Mouse (Mus musculus) heart, embryonic 12.5 days (tissue): ENCODE measurements at regions not wholly inside any gene's neighbourhood (a gene's known extent, or its start where the extent isn't known, plus 50 kb on each side); places are given as distances from the start of the nearest gene placed in this dataset.
"Not testable (repeated sequence)": the region's sequence is repeated elsewhere in the genome, so short reads cannot be mapped to it uniquely, and the experiment has no call there.

Experiments
- ATAC-seq: fragments of 200-750 bp; cut with Nextera tagmentation; 2 replicates; pipeline ENCODE4 v1.8.0; 2017; ENCODE audit warnings: moderate TSS enrichment, moderate library complexity; ENCODE audit not compliant: insufficient number of reproducible peaks, low FRiP score
- H3K27ac ChIP-seq: fragments of 300-500 bp; sonication (generic); 2 replicates; pipeline ENCODE4 v1.5.1; 2016; ENCODE audit warnings: mild to moderate bottlenecking, moderate library complexity; ENCODE audit not compliant: poor library complexity, severe bottlenecking
- H3K27me3 ChIP-seq: fragments of 300-500 bp; sonication (generic); replicated peaks from 2 replicates; pipeline ENCODE4 v1.6.1; 2016; ENCODE audit warnings: mild to moderate bottlenecking, moderate library complexity
- H3K36me3 ChIP-seq: fragments of 300-500 bp; sonication (generic); 2 replicates; pipeline ENCODE4 v1.6.1; 2016; ENCODE audit warnings: mild to moderate bottlenecking, moderate library complexity
- H3K4me1 ChIP-seq: fragments of 300-500 bp; sonication (generic); replicated peaks from 2 replicates; pipeline ENCODE4 v1.6.1; 2016; ENCODE audit warnings: mild to moderate bottlenecking
- H3K4me2 ChIP-seq: fragments of 300-500 bp; sonication (generic); 2 replicates; pipeline ENCODE4 v1.6.1; 2016; ENCODE audit warnings: mild to moderate bottlenecking, moderate library complexity
- H3K4me3 ChIP-seq: fragments of 300-500 bp; sonication (generic); 2 replicates; pipeline ENCODE4 v1.5.1; 2016; ENCODE audit warnings: mild to moderate bottlenecking
- H3K9ac ChIP-seq: fragments of 300-500 bp; sonication (generic); 2 replicates; pipeline ENCODE4 v1.6.1; 2016; ENCODE audit warnings: mild to moderate bottlenecking, moderate library complexity
- H3K9me3 ChIP-seq: fragments of 300-500 bp; sonication (generic); replicated peaks from 2 replicates; pipeline ENCODE4 v1.6.1; 2016; ENCODE audit warnings: mild to moderate bottlenecking, moderate library complexity
- WGBS: fragments of 180-500 bp; shearing (Covaris S2); methylation state at CpG from one replicate; pipeline ENCODE4 v1.1.7; 2016; 5-methylcytosine and 5-hydroxymethylcytosine counted together

DNA sequence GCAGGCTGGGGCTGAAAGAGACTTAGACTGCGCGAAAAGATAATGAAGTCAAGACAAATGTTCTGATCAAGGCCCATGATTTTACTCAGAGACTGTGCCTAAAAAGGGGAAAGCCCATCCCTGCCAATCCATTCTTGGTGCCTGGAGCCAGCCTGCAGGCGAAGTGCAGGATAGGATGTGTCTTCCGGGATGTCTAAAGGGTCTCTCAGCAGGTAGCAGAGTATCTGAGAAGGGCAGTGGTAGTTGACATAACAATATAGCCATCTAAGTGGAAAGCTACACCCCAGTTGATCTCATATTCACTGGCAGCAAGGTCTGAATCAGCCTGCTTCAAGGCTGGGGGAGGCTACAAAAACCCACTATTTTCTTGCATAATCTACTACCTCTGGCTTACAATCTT lies 282.9 kb downstream of the Arl6ip6 start:
- H3K4me3 ChIP-seq, result no peak overlapping the region
- H3K9ac ChIP-seq, result no peak overlapping the region

DNA sequence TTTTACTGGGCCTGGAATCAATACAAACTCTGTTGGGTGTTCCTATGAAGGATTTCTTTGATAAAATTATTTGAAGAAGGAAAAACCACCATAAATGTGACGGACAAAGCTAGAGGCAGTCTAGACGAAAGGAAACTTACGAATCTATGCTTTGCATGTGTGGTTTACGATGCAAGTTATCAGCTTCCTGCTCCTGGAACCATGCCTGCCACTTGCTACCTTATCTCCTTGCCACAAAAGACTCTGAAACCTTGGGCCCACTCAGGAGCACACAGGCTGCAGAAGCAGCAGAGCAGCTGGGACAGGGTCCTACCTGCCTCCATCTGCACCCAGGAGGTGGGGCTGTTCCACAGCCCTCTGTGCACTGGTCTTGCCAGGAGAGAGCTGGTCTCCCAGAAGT lies 287.5 kb downstream of the Arl6ip6 start:
- H3K9ac ChIP-seq, H3K4me3 ChIP-seq, ATAC-seq, H3K9me3 ChIP-seq, H3K27ac ChIP-seq, H3K4me2 ChIP-seq, H3K4me1 ChIP-seq, H3K36me3 ChIP-seq, H3K27me3 ChIP-seq: not testable (repeated sequence)
- 46% methylated on average over 4 of the region's 4 CpGs for WGBS

More for the DNA sequence above, 282.9 kb downstream of the Arl6ip6 start:
- Histone ChIP-seq H3K27me3 (no peaks in the 10 kb centered on the region), H3K4me1 (no peaks in the 10 kb centered on the region), H3K4me2 (no peak overlapping the region), H3K9me3 (no peaks in the 10 kb centered on the region), H3K36me3 (no peaks in the 10 kb centered on the region), H3K27ac (no peak overlapping the region)
- ATAC-seq, result no peak
- WGBS, result 78% methylated on average over 4 of the region's 4 CpGs

DNA sequence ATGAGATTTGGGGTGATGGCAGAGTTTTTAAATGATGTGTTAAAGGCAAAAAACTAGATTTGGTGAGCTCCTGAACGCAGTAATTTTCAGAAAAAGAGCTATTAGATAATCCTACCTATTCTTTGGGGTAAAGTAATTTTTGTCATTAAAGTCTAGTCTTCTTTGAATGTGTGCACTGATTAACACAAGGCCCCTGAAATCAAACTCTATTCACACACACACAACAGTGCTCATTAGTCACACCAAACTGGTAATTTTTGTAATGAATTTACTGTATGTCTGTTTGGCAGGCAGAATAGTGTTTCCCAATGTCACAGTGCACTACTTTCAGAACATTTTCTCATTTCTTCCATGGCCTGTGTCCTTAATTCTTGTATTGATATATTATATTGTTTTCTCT lies 296.8 kb downstream of the Arl6ip6 start:
- ATAC-seq, result no peak

DNA sequence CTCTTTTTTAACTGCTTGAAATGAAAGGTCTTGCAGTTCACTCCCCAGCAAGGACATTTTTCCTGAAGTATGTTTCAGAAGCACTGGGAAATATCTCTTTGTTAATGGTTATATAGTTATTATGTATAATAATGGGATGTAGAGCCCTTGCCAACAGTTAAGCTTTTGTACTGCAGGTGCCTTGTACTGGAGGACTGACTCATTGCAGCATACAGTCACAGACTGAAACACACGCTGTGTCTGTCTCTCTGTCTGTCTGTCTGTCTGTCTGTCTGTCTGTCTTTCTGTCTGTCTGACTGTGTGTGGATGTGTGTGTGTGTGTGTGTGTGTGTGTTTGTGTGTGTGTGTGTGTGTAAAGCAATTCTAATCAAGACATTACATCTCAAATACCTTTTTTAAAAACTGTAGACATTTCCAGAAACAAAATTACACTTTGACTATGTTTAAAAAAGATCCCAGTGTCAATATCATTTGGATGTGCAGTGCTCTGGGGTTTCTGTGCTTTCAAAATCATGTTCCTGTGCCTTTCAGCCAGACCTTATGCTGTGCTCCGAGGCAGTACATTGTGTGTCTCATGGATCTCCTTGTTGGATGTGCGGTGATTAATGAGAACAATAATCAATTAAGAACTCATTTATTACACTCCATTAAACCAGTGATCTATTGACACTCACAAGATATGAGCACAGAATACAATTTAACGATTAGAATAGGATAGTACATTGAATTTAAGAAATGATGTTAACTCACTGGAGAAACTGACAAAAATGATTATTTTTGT lies 299.5 kb downstream of the Arl6ip6 start:
- H3K9ac ChIP-seq, result no peak overlapping the region

More for the DNA sequence above, 296.8 kb downstream of the Arl6ip6 start:
- no peaks in the 10 kb centered on the region for H3K36me3 ChIP-seq
- no peaks in the 10 kb centered on the region for H3K4me1 ChIP-seq
- no peak overlapping the region for H3K4me3 ChIP-seq
- H3K27ac ChIP-seq, result no peak overlapping the region
- 77% methylated on average over 1 of the region's 1 CpGs for WGBS
- H3K9ac ChIP-seq, result no peak overlapping the region
- no peak overlapping the region for H3K4me2 ChIP-seq
- no peaks in the 10 kb centered on the region for H3K27me3 ChIP-seq
- no peaks in the 10 kb centered on the region for H3K9me3 ChIP-seq

DNA sequence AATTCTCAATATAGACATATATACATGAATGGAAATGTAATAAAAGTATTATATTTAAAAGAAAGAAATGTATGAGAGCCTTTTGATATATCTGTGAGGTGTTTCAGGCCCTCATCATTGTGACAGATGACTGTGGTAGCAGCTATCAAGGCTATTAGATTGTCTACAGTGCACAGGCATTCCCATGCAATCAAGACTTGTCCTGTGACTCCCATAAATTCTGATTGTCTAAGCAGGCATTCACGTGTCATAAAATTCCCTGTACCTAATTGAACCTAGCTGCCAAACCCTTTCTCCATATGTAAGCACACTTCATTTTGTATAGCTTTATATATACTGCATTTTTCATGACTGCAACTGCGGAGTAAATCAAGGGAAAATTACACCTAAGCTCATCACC lies 301.3 kb downstream of the Arl6ip6 start:
- Histone ChIP-seq H3K4me3 (no peak overlapping the region), H3K9me3 (no peaks in the 10 kb centered on the region), H3K9ac (no peak overlapping the region), H3K4me1 (no peaks in the 10 kb centered on the region), H3K27ac (no peak overlapping the region), H3K27me3 (no peaks in the 10 kb centered on the region), H3K4me2 (no peak overlapping the region), H3K36me3 (no peaks in the 10 kb centered on the region)
- no peak for ATAC-seq
- 71% methylated on average over 2 of the region's 2 CpGs for WGBS

More for the DNA sequence above, 299.5 kb downstream of the Arl6ip6 start:
- Histone ChIP-seq H3K4me3 (no peak overlapping the region), H3K27me3 (no peaks in the 10 kb centered on the region), H3K27ac (no peak overlapping the region), H3K4me2 (no peak overlapping the region), H3K36me3 (no peaks in the 10 kb centered on the region), H3K4me1 (no peaks in the 10 kb centered on the region), H3K9me3 (no peaks in the 10 kb centered on the region)
- 74% methylated on average over 4 of the region's 4 CpGs for WGBS
- no peak for ATAC-seq

DNA sequence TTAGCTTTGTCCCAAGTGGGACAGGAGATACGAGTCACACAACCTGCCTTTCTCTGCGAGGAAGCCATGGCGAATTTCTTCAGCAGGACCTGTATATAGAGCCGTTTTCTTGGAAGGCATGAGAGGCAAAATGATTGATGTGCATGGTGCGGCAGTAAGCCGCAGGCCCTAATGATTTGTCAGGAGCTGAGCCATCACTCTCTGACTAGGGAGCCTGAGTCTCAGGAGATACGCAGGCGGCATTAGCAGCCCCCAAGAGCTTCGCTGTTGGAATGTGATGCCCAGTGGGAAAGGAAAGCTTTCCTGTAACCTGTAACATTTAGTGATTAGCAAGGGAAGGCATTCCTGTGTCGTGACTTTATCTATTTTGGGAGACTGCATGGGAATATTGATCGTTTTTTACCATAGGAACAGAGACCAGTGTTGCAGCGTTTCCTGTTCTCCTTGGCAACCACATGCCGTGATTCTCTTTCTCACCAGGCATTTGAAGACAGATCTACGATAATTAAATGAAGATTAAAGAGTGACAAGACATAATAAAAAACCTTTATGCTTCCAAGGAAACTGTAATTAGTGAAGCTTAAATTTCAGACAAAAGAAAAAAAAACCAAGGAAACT lies 310.2 kb downstream of the Arl6ip6 start:
- Histone ChIP-seq H3K27ac (no peak overlapping the region), H3K4me3 (no peak overlapping the region), H3K9ac (no peak overlapping the region), H3K36me3 (no peaks in the 10 kb centered on the region), H3K4me1 (no peaks in the 10 kb centered on the region), H3K9me3 (no peaks in the 10 kb centered on the region), H3K4me2 (peak overlapping the region; percentile 13; the same call in 1 of the 2 replicates), H3K27me3 (no peaks in the 10 kb centered on the region)
- no peak for ATAC-seq
- WGBS, result 48% methylated on average over 14 of the region's 14 CpGs

DNA sequence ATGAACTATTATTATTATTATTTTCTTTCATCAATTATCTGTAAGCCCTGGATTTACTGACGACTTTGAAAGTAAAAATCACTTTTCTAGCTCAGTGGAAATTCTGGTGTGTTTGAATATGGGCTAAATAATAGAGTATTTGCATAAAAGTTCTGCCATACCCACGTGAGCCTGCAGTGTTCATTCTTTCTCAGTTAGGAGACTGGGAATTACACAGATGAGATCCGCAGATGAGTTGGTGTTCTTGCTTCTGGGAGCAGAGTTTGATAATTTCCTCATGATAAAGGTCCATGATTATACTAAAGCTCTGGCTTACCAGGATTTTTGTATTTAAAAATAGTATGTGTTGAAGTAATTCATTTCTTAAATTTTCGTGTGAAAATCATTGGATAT lies 310.7 kb downstream of the Arl6ip6 start:
- 59% methylated on average over 4 of the region's 4 CpGs for WGBS
- Histone ChIP-seq H3K9ac (no peak overlapping the region), H3K27ac (no peak overlapping the region), H3K36me3 (no peaks in the 10 kb centered on the region), H3K4me2 (no peak overlapping the region), H3K4me3 (no peak overlapping the region), H3K4me1 (no peaks in the 10 kb centered on the region), H3K27me3 (no peaks in the 10 kb centered on the region), H3K9me3 (no peaks in the 10 kb centered on the region)
- ATAC-seq, result no peak

DNA sequence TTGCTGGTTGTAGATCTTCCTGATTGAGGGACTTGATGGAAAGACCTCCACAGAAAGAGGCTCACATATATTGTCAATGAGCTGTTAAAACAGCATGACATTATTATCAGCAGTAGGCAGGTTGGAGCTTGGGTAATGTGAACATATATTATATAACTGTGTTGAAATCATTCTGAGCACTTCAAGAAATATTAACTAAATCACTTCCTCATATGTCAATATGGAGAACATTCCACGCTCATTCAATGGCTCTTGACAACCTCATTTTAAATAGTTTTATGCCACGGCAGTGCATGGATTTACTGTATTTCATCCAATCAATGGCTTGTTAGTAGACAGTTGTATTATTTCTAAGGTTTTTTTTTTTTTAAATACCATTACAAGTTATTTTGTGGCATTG lies 350.6 kb downstream of the Arl6ip6 start:
- Histone ChIP-seq H3K4me3 (no peak overlapping the region), H3K9ac (no peak overlapping the region), H3K27me3 (no peaks in the 10 kb centered on the region), H3K4me1 (no peaks in the 10 kb centered on the region), H3K27ac (no peak overlapping the region), H3K36me3 (no peaks in the 10 kb centered on the region), H3K4me2 (no peak overlapping the region), H3K9me3 (peaks cover 2% of the 10 kb centered on the region; the same call in 1 of the 2 replicates)
- 69% methylated on average over 2 of the region's 2 CpGs for WGBS
- ATAC-seq, result no peak

DNA sequence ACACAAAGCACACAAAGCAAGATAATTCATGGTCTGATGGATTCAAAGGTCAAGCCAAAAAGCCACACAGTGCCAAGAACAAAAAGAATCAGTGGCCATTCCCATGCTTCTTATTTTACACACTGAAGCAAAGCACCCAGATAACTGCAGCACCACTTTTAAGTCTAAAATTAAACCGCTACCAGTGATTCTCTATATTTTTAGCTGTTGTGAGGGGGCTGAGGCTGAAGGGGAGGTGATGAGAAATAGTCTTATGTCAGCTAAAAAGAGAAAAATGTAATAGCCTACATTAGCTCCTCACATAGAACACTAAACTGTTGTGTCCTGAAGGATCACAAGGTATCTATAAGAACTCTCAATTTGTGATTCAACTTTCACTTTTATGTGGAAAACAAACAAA lies 382.5 kb downstream of the Arl6ip6 start:
- WGBS, result 60% methylated on average over 1 of the region's 1 CpGs
- Histone ChIP-seq H3K9me3 (no peaks in the 10 kb centered on the region), H3K27me3 (no peaks in the 10 kb centered on the region), H3K4me3 (no peak overlapping the region), H3K27ac (no peak overlapping the region), H3K4me1 (no peaks in the 10 kb centered on the region), H3K36me3 (no peaks in the 10 kb centered on the region), H3K4me2 (no peak overlapping the region), H3K9ac (no peak overlapping the region)
- no peak for ATAC-seq

DNA sequence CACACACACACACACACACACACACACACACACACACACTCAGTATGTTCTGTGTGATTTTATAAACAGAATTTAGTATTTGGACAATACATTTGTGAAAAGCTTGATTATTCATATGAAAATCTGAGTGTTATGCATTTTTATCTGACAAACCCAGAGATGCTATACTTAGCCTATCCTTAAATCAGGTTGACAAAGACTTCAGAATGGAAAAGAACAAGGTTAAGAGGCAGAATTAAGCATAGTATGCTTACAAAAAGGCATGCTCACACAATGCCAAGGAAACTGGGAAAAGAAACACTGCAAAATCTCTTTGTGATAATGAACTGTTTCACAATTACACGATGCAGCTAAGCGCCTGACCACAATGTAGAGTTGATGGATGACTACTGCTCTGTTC lies 414.3 kb downstream of the Arl6ip6 start:
- H3K4me1 ChIP-seq, result no peaks in the 10 kb centered on the region
- WGBS, result 75% methylated on average over 2 of the region's 2 CpGs
- no peak overlapping the region for H3K4me3 ChIP-seq
- no peaks in the 10 kb centered on the region for H3K9me3 ChIP-seq
- H3K27ac ChIP-seq, result no peak overlapping the region
- H3K27me3 ChIP-seq, result no peaks in the 10 kb centered on the region
- ATAC-seq, result no peak
- H3K36me3 ChIP-seq, result no peaks in the 10 kb centered on the region
- no peak overlapping the region for H3K9ac ChIP-seq
- no peak overlapping the region for H3K4me2 ChIP-seq

DNA sequence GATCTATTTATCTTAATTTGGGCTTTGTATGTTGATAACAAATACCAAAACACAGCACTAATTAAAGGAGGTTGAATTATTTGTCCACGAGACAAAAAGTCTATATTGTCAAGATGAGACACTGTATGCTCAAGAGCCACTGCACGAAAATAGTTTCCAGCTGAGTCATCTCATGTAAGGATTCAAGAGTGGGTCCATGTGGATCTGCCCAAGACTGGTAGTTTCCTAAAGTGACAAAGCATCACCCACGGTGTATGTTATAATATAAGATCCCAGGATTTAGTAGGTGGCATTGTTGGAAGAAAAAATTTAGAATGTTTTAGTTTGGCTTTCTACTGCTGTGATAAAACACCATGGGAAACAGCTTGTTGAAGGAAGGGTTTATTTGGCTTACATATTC lies 428.2 kb downstream of the Arl6ip6 start:
- 69% methylated on average over 3 of the region's 3 CpGs for WGBS
- Histone ChIP-seq H3K9ac (no peak overlapping the region), H3K4me1 (no peaks in the 10 kb centered on the region), H3K36me3 (no peaks in the 10 kb centered on the region), H3K4me2 (no peak overlapping the region), H3K27me3 (no peaks in the 10 kb centered on the region), H3K27ac (no peak overlapping the region), H3K4me3 (no peak overlapping the region), H3K9me3 (no peaks in the 10 kb centered on the region)
- no peak for ATAC-seq
